Mouse (Mus musculus): ENCODE measurements at regions not wholly inside any gene's neighbourhood (a gene's known extent, or its start where the extent isn't known, plus 50 kb on each side); places are given as distances from the start of the nearest gene placed in this dataset.

GRCm38 (mm10) chr11:22693984-22694383, 166.8 kb downstream of the B3gnt2 start:
- no peak for DNase-seq

- DNase-seq = no peak
Measured at GRCm38 (mm10) chr11:22694829-22695228, 165.9 kb downstream of the B3gnt2 start.

DNA sequence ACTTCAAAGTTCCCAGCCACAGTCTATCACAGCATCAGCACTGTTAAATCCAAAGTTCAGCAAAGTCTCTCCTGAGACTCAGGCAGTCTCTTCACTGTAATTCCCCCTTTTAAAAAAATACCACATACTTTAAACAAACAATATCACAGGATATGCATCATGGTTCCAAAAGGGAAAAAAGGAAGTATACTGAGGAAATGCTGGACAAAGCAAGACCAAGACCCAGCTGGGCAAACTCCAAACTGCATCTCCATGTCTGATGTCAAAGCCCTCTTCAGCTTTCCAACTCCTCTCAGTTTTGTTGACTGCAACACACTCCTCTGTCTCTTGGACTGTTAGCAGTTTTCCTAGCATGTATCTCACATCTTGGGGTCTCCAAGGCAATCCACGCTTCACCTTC, 165.5 kb downstream of the B3gnt2 start:
- no peak for DNase-seq

- peak; percentile 61 to 69 for DNase-seq
Measured at GRCm38 (mm10) chr11:22698057-22698941, 162.5 kb downstream of the B3gnt2 start.

DNA sequence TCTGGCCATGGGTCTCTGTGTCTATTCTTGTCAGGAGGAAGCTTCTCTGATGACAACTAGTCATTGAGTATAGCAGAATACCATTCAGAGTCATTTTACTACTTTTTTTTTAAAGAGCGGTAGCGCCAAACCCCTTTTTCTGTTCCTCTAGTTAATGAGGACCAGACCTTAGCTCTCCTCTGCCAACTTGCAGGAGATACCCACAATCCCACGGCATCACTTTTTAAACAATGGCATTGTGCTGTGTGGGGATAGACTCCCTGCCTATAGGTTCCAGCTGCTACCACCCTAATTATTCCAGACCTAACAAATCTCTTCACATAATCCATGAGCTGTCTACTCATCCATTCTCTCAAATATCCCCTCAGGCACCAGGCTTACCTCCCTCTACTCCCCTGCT, 154.7 kb downstream of the B3gnt2 start:
- DNase-seq = no peak

Measured in cerebellum, postnatal 36 days (tissue).